Mouse (Mus musculus): ENCODE results near the gene Srsf9. TPM values are rescaled to one million over a fixed set of nuclear protein-coding genes. Genes with fewer than 3 reads are reported as not detected.

Gene Srsf9
- polyA plus RNA-seq, 1 experiment from 2014 or later: 86.0 TPM

DNA sequence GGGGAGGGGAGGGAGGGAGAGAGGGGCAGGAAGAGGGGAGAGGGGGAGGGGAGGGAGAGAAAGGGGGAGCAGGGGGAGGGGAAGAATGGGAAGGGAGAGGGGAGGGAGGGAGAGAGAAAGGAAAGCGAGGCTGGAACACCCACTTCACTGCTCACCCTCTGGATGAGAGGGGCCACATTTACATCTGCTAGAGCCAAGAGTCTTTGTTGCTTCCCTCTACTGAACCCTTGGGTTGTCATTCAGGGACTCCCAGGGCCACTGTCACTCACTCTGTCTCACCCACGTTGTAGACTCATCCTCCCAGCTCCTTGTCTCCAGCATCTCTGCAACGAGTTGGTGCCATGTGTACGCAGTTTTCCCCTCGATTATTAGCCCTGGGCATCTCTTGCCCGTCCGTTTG, 35.2 kb downstream of the Srsf9 start:
- no peak for ATAC-seq
- DNase-seq: no peak
- Histone ChIP-seq H3K4me3 (ENCODE audit: low read depth, low read length) (no peak overlapping the region), H3K4me2 (ENCODE audit: low read depth, low read length) (no peak overlapping the region), H3K9ac (replicated peaks) (no peak overlapping the region), H3K9me3 (ENCODE audit: low read length) (no peaks in the 10 kb centered on the region), H3K36me3 (replicated peaks; ENCODE audit: insufficient read depth, low read length) (no peaks in the 10 kb centered on the region), H3K27ac (ENCODE audit: low read depth) (no peak overlapping the region), H3K4me1 (ENCODE audit: insufficient read depth) (no peaks in the 10 kb centered on the region), H3K27me3 (ENCODE audit: insufficient read depth, low read length) (peaks cover 8% of the 10 kb centered on the region; the same call in 1 of the 2 replicates)
- 30% methylated on average over 7 of the region's 7 CpGs for WGBS (ENCODE audit: insufficient replicate concordance)
- TF ChIP-seq CTCF (IDR thresholded peaks at IDR 0.05; ENCODE audit: low read depth) (no peak), EP300 (IDR thresholded peaks at IDR 0.05; ENCODE audit: low read depth) (no peak)

DNA sequence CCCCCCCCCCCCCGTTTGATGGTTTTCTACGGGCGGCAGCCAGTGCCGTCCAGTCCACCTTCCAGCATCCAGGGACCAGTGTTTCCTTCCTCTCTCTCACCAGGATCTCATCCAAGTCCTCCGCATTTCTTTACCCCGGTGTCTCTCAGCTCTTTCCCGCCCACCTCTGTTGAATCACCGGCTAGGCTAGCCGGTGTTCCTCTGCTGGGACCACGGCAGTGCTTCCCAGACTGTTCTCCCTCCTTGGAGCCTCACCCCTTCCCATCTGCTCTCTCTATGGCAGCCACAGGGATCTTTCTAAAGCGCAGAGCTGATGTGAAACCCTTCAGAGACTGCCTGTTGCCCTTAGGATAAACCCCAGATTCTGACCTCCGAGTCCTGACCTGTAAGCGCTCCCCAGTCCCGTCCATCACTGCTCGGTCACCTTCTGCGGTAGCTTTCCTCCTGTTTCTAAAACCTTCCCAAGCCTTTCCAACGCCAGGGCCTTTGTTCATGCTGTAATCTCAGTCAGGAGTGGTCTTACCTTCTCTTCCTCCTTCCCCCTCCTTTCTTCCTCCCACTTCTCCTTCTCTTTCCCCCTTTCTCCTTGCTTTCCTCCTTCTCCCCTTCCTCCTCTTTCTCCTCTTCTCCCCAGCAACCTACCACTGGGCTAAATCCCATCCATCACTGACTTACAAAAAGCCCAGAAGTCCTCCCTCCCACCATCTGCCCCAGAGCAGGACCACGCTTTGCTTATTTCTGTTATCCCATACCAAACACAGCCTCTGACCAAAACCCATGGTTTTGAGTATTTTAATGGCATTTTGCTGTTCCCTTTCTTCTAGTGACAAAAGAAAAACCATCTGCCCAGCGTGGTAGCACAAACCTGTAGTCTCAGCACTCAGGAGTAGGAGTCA, 36.1 kb downstream of the Srsf9 start:
- DNase-seq: no peak
- H3K9me3 ChIP-seq (ENCODE audit: low read length): no peaks in the 10 kb centered on the region
- H3K27me3 ChIP-seq (ENCODE audit: insufficient read depth, low read length): peaks cover 8% of the 10 kb centered on the region; the same call in 1 of the 2 replicates
- no peaks in the 10 kb centered on the region for H3K36me3 ChIP-seq (replicated peaks; ENCODE audit: insufficient read depth, low read length)
- no peak overlapping the region for H3K4me2 ChIP-seq (ENCODE audit: low read depth, low read length)
- H3K4me1 ChIP-seq (ENCODE audit: insufficient read depth): no peaks in the 10 kb centered on the region
- ATAC-seq: no peak
- no peak overlapping the region for H3K27ac ChIP-seq (ENCODE audit: low read depth)
- H3K4me3 ChIP-seq (ENCODE audit: low read depth, low read length): no peak overlapping the region
- 27% methylated on average over 16 of the region's 19 CpGs for WGBS (ENCODE audit: insufficient replicate concordance)
- no peak for TF ChIP-seq EP300 (IDR thresholded peaks at IDR 0.05; ENCODE audit: low read depth)
- no peak for TF ChIP-seq CTCF (IDR thresholded peaks at IDR 0.05; ENCODE audit: low read depth)
- H3K9ac ChIP-seq (replicated peaks): no peak overlapping the region

DNA sequence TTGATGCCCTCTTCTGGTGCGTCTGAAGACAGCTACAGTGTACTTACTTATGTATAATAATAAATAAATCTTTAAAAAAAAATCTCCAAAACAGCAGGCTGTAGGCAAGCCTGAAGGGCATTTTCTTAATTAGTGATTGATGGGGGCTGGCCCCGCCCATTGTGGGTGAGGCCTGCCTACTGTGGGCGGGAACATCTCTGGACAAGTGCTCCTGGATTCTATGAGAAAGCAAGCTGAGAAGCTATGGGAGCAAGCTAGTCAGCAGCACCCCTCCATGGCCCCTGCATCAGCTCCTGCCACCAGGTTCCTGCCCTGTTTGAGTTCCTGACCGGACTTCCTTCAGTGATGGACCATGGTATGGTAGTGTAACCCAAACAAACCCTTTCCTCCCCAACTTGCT, 37.8 kb downstream of the Srsf9 start:
- H3K4me1 ChIP-seq (ENCODE audit: insufficient read depth): no peaks in the 10 kb centered on the region
- ATAC-seq (no peak), DNase-seq (no peak)
- H3K9me3 ChIP-seq (ENCODE audit: low read length): no peaks in the 10 kb centered on the region
- no peaks in the 10 kb centered on the region for H3K36me3 ChIP-seq (replicated peaks; ENCODE audit: insufficient read depth, low read length)
- no peak overlapping the region for H3K4me3 ChIP-seq (ENCODE audit: low read depth, low read length)
- no peak overlapping the region for H3K27ac ChIP-seq (ENCODE audit: low read depth)
- no peak for TF ChIP-seq EP300 (IDR thresholded peaks at IDR 0.05; ENCODE audit: low read depth)
- no peak for TF ChIP-seq CTCF (IDR thresholded peaks at IDR 0.05; ENCODE audit: low read depth)
- peaks cover 8% of the 10 kb centered on the region; the same call in 1 of the 2 replicates for H3K27me3 ChIP-seq (ENCODE audit: insufficient read depth, low read length)
- no peak overlapping the region for H3K4me2 ChIP-seq (ENCODE audit: low read depth, low read length)
- no peak overlapping the region for H3K9ac ChIP-seq (replicated peaks)
- 72% methylated on average over 4 of the region's 4 CpGs for WGBS (ENCODE audit: insufficient replicate concordance)

- DNase-seq (no peak), ATAC-seq (no peak)
- no peak overlapping the region for H3K27ac ChIP-seq (ENCODE audit: low read depth)
- peaks cover 14% of the 10 kb centered on the region; the same call in 1 of the 2 replicates for H3K27me3 ChIP-seq (ENCODE audit: insufficient read depth, low read length)
- H3K9me3 ChIP-seq (ENCODE audit: low read length): no peaks in the 10 kb centered on the region
- no peak overlapping the region for H3K4me3 ChIP-seq (ENCODE audit: low read depth, low read length)
- H3K36me3 ChIP-seq (replicated peaks; ENCODE audit: insufficient read depth, low read length): no peaks in the 10 kb centered on the region
- TF ChIP-seq CTCF (IDR thresholded peaks at IDR 0.05; ENCODE audit: low read depth): no peak
- TF ChIP-seq EP300 (IDR thresholded peaks at IDR 0.05; ENCODE audit: low read depth): no peak
- WGBS (ENCODE audit: insufficient replicate concordance): 59% methylated on average over 9 of the region's 9 CpGs
- no peak overlapping the region for H3K4me2 ChIP-seq (ENCODE audit: low read depth, low read length)
- no peak overlapping the region for H3K9ac ChIP-seq (replicated peaks)
- H3K4me1 ChIP-seq (ENCODE audit: insufficient read depth): no peaks in the 10 kb centered on the region
Measured at GRCm38 (mm10) chr5:115371736-115372135, 44.8 kb downstream of the Srsf9 start.

GRCm38 (mm10) chr5:115373441-115374203, 46.6 kb downstream of the Srsf9 start:
- DNase-seq: no peak
- ATAC-seq: no peak
- no peak for TF ChIP-seq CTCF (IDR thresholded peaks at IDR 0.05; ENCODE audit: low read depth)
- TF ChIP-seq EP300 (IDR thresholded peaks at IDR 0.05; ENCODE audit: low read depth): no peak
- Histone ChIP-seq H3K27ac (ENCODE audit: low read depth) (no peak overlapping the region), H3K4me3 (ENCODE audit: low read depth, low read length) (no peak overlapping the region), H3K27me3 (ENCODE audit: insufficient read depth, low read length) (peaks cover 14% of the 10 kb centered on the region; the same call in 1 of the 2 replicates), H3K9me3 (ENCODE audit: low read length) (no peaks in the 10 kb centered on the region), H3K4me2 (ENCODE audit: low read depth, low read length) (no peak overlapping the region), H3K36me3 (replicated peaks; ENCODE audit: insufficient read depth, low read length) (no peaks in the 10 kb centered on the region), H3K4me1 (ENCODE audit: insufficient read depth) (no peaks in the 10 kb centered on the region), H3K9ac (replicated peaks) (no peak overlapping the region)
- 28% methylated on average over 26 of the region's 26 CpGs for WGBS (ENCODE audit: insufficient replicate concordance)

GRCm38 (mm10) chr5:115374204-115374820, 47.3 kb downstream of the Srsf9 start:
- no peak for DNase-seq
- H3K9ac ChIP-seq (replicated peaks): no peak overlapping the region
- no peak for ATAC-seq

More at GRCm38 (mm10) chr5:115374204-115374820, 47.3 kb downstream of the Srsf9 start:
- 31% methylated on average over 11 of the region's 11 CpGs for WGBS (ENCODE audit: insufficient replicate concordance)
- peaks cover 14% of the 10 kb centered on the region; the same call in 1 of the 2 replicates for H3K27me3 ChIP-seq (ENCODE audit: insufficient read depth, low read length)
- TF ChIP-seq EP300 (IDR thresholded peaks at IDR 0.05; ENCODE audit: low read depth): no peak
- no peak for TF ChIP-seq CTCF (IDR thresholded peaks at IDR 0.05; ENCODE audit: low read depth)
- H3K36me3 ChIP-seq (replicated peaks; ENCODE audit: insufficient read depth, low read length): no peaks in the 10 kb centered on the region
- H3K4me2 ChIP-seq (ENCODE audit: low read depth, low read length): no peak overlapping the region
- H3K4me1 ChIP-seq (ENCODE audit: insufficient read depth): no peaks in the 10 kb centered on the region
- no peaks in the 10 kb centered on the region for H3K9me3 ChIP-seq (ENCODE audit: low read length)
- H3K4me3 ChIP-seq (ENCODE audit: low read depth, low read length): no peak overlapping the region
- H3K27ac ChIP-seq (ENCODE audit: low read depth): no peak overlapping the region
